Mouse (Mus musculus) heart, adult 9 months (tissue): ENCODE measurements around the gene Anks1.
A peak's percentile ranks its signal among the peaks of the same experiment; 100 is the strongest.
"Not testable (repeated sequence)": the region's sequence is repeated elsewhere in the genome, so short reads cannot be mapped to it uniquely, and the experiment has no call there.

Experiments used
- DNase-seq, 2 experiments: peaks; one replicate each; pipeline ENCODE4 v3.0.0; 2022; ENCODE audit warnings: low spot score in 2 of 2

The Anks1 gene

GRCm38 (mm10) chr17:27966508-27967021 is 57.5 kb downstream of the Anks1 start:
- DNase-seq: no peak

- no peak for DNase-seq
Observed at GRCm38 (mm10) chr17:27967529-27967928, 58.4 kb downstream of the Anks1 start.

DNA sequence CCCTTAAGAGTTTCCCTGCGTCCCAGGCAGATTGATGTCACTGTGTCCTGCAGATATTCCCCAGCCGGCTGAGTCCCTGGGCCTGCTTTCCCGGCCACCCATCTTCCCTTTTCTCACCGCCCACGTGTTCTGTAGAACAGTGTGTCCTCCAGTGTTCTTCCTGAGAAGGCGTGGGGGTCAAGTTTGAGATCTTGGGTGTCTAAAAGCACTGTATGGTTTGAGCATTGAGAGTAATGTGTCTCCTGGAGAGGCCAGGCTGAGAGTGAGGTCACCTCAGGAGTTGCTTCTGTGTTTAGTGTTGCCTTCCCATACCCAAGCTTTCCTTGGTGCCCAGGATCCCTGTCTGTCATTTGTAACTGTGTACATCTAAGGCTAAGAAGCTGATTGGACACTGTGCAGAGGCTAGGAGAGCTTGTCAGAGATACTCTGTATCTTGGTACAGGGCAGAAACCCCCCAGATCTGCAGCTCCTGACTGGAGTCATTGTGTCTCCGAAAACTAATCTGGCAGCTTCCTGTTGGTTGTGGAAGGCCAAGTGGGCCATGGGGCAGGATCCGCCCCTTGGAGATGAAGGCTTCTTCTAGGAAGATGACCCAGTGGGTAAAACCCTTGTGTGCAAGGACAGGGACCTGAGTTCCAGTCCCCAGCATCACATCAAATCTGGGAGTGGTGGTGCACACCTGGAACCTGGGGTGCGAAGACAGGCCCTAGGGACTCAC is 59.1 kb downstream of the Anks1 start:
- DNase-seq: peak in 1 of 2 experiments; percentile 68

GRCm38 (mm10) chr17:27968903-27969302 is 59.8 kb downstream of the Anks1 start:
- no peak for DNase-seq

DNA sequence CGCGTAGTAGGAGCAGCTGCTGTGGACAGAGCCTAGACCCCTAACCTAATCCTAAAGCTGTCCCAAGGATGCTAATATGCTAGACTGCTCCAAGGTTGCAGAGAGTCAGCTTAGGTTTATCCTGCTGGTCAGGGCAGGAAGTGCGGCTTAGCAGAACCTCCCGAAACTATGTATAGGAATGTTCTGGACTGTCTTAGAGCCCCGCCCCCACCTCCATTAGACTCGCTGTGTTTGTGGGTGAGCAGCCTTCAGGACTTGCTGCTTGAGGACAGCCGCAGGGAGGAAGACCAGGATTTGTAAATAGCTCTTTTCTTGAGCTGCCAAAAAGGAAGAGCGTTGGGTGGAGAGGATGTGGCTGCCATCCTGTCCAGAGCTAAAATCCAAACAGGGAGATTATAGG is 60.3 kb downstream of the Anks1 start:
- peak in 1 of 2 experiments; percentile 65 for DNase-seq

- no peak for DNase-seq
Observed at GRCm38 (mm10) chr17:27969896-27970295, 60.8 kb downstream of the Anks1 start.

GRCm38 (mm10) chr17:27970305-27970704 is 61.2 kb downstream of the Anks1 start:
- no peak for DNase-seq

- DNase-seq: peak; percentile 83 to 93
Observed at GRCm38 (mm10) chr17:27971496-27971895, 62.4 kb downstream of the Anks1 start.

DNA sequence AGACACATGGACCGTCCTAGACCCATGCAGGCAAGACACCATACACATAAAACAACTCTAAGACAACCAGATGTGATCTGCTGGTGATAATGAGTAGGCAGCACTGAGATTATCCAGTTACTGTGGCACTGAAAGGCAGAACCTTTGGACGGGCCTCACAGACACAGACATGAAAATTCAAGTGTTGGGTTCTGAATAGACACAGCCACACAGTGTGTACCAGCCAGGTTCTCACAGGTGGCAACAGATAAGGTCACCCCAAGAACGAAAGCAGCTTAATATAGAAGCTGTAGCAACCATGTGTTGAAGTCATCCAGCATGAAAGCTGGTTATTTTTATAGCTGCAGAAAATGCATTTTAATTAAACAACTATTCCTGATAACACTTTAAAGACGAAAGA is 64.2 kb downstream of the Anks1 start:
- peak in 1 of 2 experiments; percentile 47 for DNase-seq

GRCm38 (mm10) chr17:27976266-27976665 is 67.2 kb downstream of the Anks1 start:
- DNase-seq: no peak

DNA sequence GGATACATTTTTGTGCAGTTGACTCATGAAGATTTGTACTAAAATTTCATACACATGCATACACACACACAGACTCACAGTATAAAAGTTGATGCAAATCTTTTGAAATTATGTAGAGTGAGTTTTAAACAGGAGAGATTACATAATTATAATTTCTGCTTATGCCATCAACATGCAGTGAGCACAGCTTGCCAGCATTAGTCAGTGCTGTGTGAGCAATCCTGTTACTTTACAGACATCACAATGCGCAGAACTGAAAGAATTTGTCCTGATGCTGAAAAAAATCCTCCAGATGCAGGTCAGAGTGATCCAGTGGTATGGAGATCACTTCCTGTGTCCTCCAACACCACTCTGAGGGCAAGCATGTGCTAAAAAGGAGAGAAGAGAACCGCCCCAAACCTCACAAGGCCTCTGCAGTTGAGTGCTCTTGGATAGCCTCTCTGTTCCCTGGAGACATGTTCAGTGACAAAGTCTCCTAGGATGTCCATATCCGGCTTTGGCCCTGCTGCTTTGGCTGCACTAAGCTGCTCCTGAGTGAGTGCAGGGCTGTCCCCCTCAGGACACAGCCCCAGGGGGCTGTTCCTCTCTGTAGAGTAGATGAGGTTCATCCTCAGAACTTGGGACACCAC is 68.0 kb downstream of the Anks1 start:
- no peak for DNase-seq

- DNase-seq: no peak
Observed at GRCm38 (mm10) chr17:27980391-27980955, 71.4 kb downstream of the Anks1 start.

GRCm38 (mm10) chr17:27981451-27982069 is 72.5 kb downstream of the Anks1 start:
- DNase-seq: no peak

DNA sequence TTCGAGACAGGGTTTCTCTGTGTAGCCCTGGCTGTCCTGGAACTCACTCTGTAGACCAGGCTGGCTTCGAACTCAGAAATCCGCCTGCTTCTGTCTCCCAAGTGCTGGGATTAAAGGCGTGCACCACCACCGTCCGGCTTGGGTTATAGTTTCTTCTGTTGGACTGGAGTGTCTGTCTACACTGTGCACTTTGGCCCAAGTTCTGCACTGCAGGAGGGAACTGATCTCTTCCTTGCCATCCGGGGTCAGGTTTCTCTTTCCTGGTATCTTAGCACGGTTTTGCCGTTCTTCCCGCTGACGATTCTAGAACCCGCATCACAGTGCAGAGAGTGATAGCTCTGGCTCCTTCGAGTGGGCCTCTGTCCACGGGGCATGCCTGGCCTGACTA is 73.0 kb downstream of the Anks1 start:
- DNase-seq: not testable (repeated sequence)

DNA sequence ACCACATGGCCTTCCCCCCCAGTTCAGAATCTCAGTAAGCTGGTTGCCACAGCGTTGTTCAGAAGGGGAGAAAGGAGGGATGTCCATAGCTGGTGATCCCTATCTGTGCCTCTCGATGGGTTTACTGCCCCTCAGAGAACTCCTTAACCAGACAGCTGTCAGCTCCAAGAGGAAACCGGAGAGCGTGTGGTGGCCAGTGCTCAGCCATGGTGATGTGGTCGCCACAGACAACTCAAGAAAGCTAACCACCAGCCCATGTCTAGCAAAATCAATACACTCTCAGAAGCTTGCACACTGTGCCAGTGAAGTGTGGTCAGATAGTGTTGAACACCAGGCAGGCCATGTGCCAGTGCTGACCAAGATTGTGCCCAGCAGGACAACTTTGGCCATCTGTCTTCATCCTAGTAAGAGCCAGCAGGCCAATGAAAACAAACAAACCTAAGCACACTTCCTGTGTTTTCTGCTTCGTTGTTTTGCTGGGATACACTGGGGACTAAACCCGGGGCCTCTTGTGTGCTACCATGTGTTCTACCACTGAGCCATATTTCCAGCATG is 73.7 kb downstream of the Anks1 start:
- DNase-seq: no peak

- no peak for DNase-seq
Observed at GRCm38 (mm10) chr17:27984421-27984820, 75.3 kb downstream of the Anks1 start.

DNA sequence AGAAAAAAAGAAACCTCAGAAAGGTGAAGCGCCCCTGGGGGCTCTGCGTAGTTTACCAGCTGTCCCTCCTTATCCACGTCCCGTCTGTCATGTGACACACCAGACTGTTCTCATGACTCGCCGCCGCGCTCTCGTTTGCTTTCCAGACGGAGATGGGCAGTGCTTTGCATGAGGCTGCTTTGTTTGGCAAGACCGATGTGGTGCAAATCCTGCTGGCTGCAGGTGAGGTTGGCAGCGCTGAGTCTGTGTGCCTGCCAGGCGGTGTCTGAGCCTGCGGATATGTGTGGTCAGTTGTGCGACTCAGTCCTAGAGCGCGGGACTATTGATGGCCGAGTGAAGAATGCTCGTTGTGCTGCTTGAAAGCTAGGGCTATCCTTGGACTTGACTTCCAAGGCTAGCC is 77.0 kb downstream of the Anks1 start:
- DNase-seq: no peak

GRCm38 (mm10) chr17:27989807-27990542 is 80.9 kb downstream of the Anks1 start:
- DNase-seq: peak; percentile 61 to 78

- DNase-seq: no peak
Observed at GRCm38 (mm10) chr17:27994001-27994944, 85.2 kb downstream of the Anks1 start.

GRCm38 (mm10) chr17:27996320-27996719 is 87.2 kb downstream of the Anks1 start:
- no peak for DNase-seq
